Mouse (Mus musculus) kidney, embryonic 14.5 days (tissue): ENCODE data around the gene Ttyh1. TPM values are rescaled to one million over a fixed set of nuclear protein-coding genes. Genes with fewer than 3 reads are reported as not detected.

Source experiments
- ATAC-seq: fragments of 200-750 bp; cut with Nextera tagmentation; 2 replicates; pipeline ENCODE4 v1.8.0; 2017; ENCODE audit warnings: moderate number of reproducible peaks, mild to moderate bottlenecking, moderate TSS enrichment, moderate library complexity; ENCODE audit not compliant: low FRiP score, low TSS enrichment
- H3K27ac ChIP-seq: fragments of 300-500 bp; sonication (generic); 2 replicates; pipeline ENCODE4 v1.5.1; 2014; ENCODE audit warnings: low read depth, mild to moderate bottlenecking, low read length, moderate library complexity, mixed read lengths
- H3K27me3 ChIP-seq: fragments of 300-500 bp; sonication (generic); 2 replicates; pipeline ENCODE4 v1.6.1; 2014; ENCODE audit warnings: mild to moderate bottlenecking, low read length; ENCODE audit not compliant: control insufficient read depth, insufficient read depth
- H3K36me3 ChIP-seq: fragments of 300-500 bp; sonication (generic); 2 replicates; pipeline ENCODE4 v1.6.1; 2014; ENCODE audit warnings: low read length, mixed read lengths; ENCODE audit not compliant: control insufficient read depth, insufficient read depth
- H3K4me1 ChIP-seq: fragments of 300-500 bp; sonication (generic); 2 replicates; pipeline ENCODE4 v1.6.1; 2014; ENCODE audit warnings: low read length, mixed read lengths; ENCODE audit not compliant: control insufficient read depth, insufficient read depth
- H3K4me2 ChIP-seq: fragments of 300-500 bp; sonication (generic); replicated peaks from 2 replicates; pipeline ENCODE4 v1.6.1; 2014; ENCODE audit warnings: low read depth, mild to moderate bottlenecking, low read length
- H3K4me3 ChIP-seq: fragments of 300-500 bp; sonication (generic); 2 replicates; pipeline ENCODE4 v1.5.1; 2014; ENCODE audit warnings: mild to moderate bottlenecking, low read length
- H3K9ac ChIP-seq: fragments of 300-500 bp; sonication (generic); 2 replicates; pipeline ENCODE4 v1.6.1; 2014; ENCODE audit warnings: low read depth, mild to moderate bottlenecking, low read length, moderate library complexity
- H3K9me3 ChIP-seq: fragments of 300-500 bp; sonication (generic); 2 replicates; pipeline ENCODE4 v1.6.1; 2016; ENCODE audit warnings: low read length; ENCODE audit not compliant: control insufficient read depth
- WGBS: fragments of 180-500 bp; shearing (Covaris S2); extraction: QIAGEN DNeasy Blood & Tissue Kit; methylation state at CpG from one replicate; pipeline ENCODE4 v1.1.7; 2014; 5-methylcytosine and 5-hydroxymethylcytosine counted together
- polyA plus RNA-seq: library from polyadenylated mRNA; unstranded; fragments of >200 nt; fragmentation: Nextera tagmentation; extraction: Ambion mirVana; gene quantifications from 2 replicates; pipeline ENCODE4 v1.2.1, GENCODE M21; 2014

Ttyh1 gene
- polyA plus RNA-seq, 1 experiment from 2014 or later = 1.5 TPM

GRCm38 (mm10) chr7:4136404-4136770 is 17.2 kb downstream of the Ttyh1 start:
- peak overlapping the region; percentile 44 for H3K4me2 ChIP-seq
- ATAC-seq = peak; percentile 32
- H3K4me1 ChIP-seq = peaks cover 6% of the 10 kb centered on the region; the same call in 1 of the 2 replicates
- H3K36me3 ChIP-seq = peaks cover 34% of the 10 kb centered on the region
- peak overlapping the region; percentile 93; the same call in 1 of the 2 replicates for H3K27ac ChIP-seq
- under 1% methylated on average over 16 of the region's 16 CpGs for WGBS
- no peaks in the 10 kb centered on the region for H3K27me3 ChIP-seq
- H3K9me3 ChIP-seq = no peaks in the 10 kb centered on the region
- H3K9ac ChIP-seq = peak overlapping the region; percentile 53; the same call in 1 of the 2 replicates
- peak overlapping the region; percentile 86 for H3K4me3 ChIP-seq

- Histone ChIP-seq H3K4me2 (peak within 1 kb of the TSS; percentile 78), H3K4me3 (peak within 1 kb of the TSS; percentile 86), H3K9me3 (no peaks in the 10 kb centered on the region), H3K27me3 (no peaks in the 10 kb centered on the region), H3K27ac (peak within 1 kb of the TSS; percentile 93), H3K36me3 (peaks cover 40% of the 10 kb centered on the region), H3K9ac (peak within 1 kb of the TSS; percentile 83), H3K4me1 (peaks cover 6% of the 10 kb centered on the region; the same call in 1 of the 2 replicates)
- ATAC-seq = peak; percentile 98
- WGBS = under 1% methylated on average over 71 of the region's 78 CpGs
Observed at GRCm38 (mm10) chr7:4136771-4137531, 17.7 kb downstream of the Ttyh1 start, which contains the start of gene Leng8. Leng8 (plus strand) TSS chr7:4137039.

GRCm38 (mm10) chr7:4137746-4138145 is 18.5 kb downstream of the Ttyh1 start:
- WGBS = 50% methylated on average over 3 of the region's 3 CpGs
- no peak for ATAC-seq
- Histone ChIP-seq H3K4me2 (peak overlapping the region; percentile 78), H3K9me3 (no peaks in the 10 kb centered on the region), H3K36me3 (peaks cover 48% of the 10 kb centered on the region), H3K4me3 (peak overlapping the region; percentile 86), H3K4me1 (peaks cover 6% of the 10 kb centered on the region; the same call in 1 of the 2 replicates), H3K9ac (peak overlapping the region; percentile 83), H3K27ac (no peak overlapping the region), H3K27me3 (no peaks in the 10 kb centered on the region)

GRCm38 (mm10) chr7:4138181-4138580 is 19.0 kb downstream of the Ttyh1 start:
- no peak overlapping the region; the same call in 1 of the 2 replicates for H3K9ac ChIP-seq
- peak overlapping the region; percentile 86 for H3K4me3 ChIP-seq
- H3K27me3 ChIP-seq = no peaks in the 10 kb centered on the region
- H3K4me1 ChIP-seq = peaks cover 6% of the 10 kb centered on the region; the same call in 1 of the 2 replicates
- H3K4me2 ChIP-seq = peak overlapping the region; percentile 78
- no peaks in the 10 kb centered on the region for H3K9me3 ChIP-seq
- no peak for ATAC-seq
- no peak overlapping the region for H3K27ac ChIP-seq
- 84% methylated on average over 2 of the region's 2 CpGs for WGBS
- peaks cover 52% of the 10 kb centered on the region for H3K36me3 ChIP-seq

- ATAC-seq = no peak
- H3K27me3 ChIP-seq = no peaks in the 10 kb centered on the region
- no peaks in the 10 kb centered on the region for H3K9me3 ChIP-seq
- no peak overlapping the region for H3K27ac ChIP-seq
- peak overlapping the region; percentile 86; the same call in 1 of the 2 replicates for H3K4me3 ChIP-seq
- no peak overlapping the region for H3K4me2 ChIP-seq
- H3K4me1 ChIP-seq = peaks cover 6% of the 10 kb centered on the region; the same call in 1 of the 2 replicates
- H3K9ac ChIP-seq = no peak overlapping the region; the same call in 1 of the 2 replicates
- WGBS = 93% methylated on average over 7 of the region's 7 CpGs
- peaks cover 57% of the 10 kb centered on the region for H3K36me3 ChIP-seq
Observed at GRCm38 (mm10) chr7:4138671-4139070, 19.5 kb downstream of the Ttyh1 start.

GRCm38 (mm10) chr7:4139391-4139790 is 20.2 kb downstream of the Ttyh1 start:
- no peak for ATAC-seq
- no peak overlapping the region for H3K4me2 ChIP-seq
- H3K27ac ChIP-seq = no peak overlapping the region
- peaks cover 6% of the 10 kb centered on the region; the same call in 1 of the 2 replicates for H3K4me1 ChIP-seq
- WGBS = 96% methylated on average over 5 of the region's 5 CpGs
- H3K9ac ChIP-seq = no peak overlapping the region
- H3K4me3 ChIP-seq = no peak overlapping the region
- H3K27me3 ChIP-seq = no peaks in the 10 kb centered on the region
- H3K36me3 ChIP-seq = peaks cover 64% of the 10 kb centered on the region
- H3K9me3 ChIP-seq = no peaks in the 10 kb centered on the region

- no peak overlapping the region for H3K4me2 ChIP-seq
- no peak overlapping the region for H3K27ac ChIP-seq
- no peak overlapping the region for H3K9ac ChIP-seq
- 95% methylated on average over 6 of the region's 6 CpGs for WGBS
- no peak overlapping the region for H3K4me3 ChIP-seq
- H3K4me1 ChIP-seq = peaks cover 6% of the 10 kb centered on the region; the same call in 1 of the 2 replicates
- H3K9me3 ChIP-seq = no peaks in the 10 kb centered on the region
- peaks cover 88% of the 10 kb centered on the region for H3K36me3 ChIP-seq
- ATAC-seq = no peak
- no peaks in the 10 kb centered on the region for H3K27me3 ChIP-seq
Observed at GRCm38 (mm10) chr7:4141648-4142325, 22.6 kb downstream of the Ttyh1 start.

GRCm38 (mm10) chr7:4142796-4143445 is 23.7 kb downstream of the Ttyh1 start:
- 95% methylated on average over 10 of the region's 10 CpGs for WGBS
- no peak overlapping the region for H3K27ac ChIP-seq
- no peak overlapping the region for H3K9ac ChIP-seq
- H3K9me3 ChIP-seq = no peaks in the 10 kb centered on the region
- no peak overlapping the region for H3K4me3 ChIP-seq
- no peak for ATAC-seq
- no peak overlapping the region for H3K4me2 ChIP-seq
- H3K36me3 ChIP-seq = peaks cover 99% of the 10 kb centered on the region
- peaks cover 6% of the 10 kb centered on the region; the same call in 1 of the 2 replicates for H3K4me1 ChIP-seq
- H3K27me3 ChIP-seq = no peaks in the 10 kb centered on the region
